Mouse (Mus musculus) thymus, postnatal 0 days (tissue): ENCODE measurements at regions not wholly inside any gene's neighbourhood (a gene's known extent, or its start where the extent isn't known, plus 50 kb on each side); places are given as distances from the start of the nearest gene placed in this dataset.
A peak's percentile ranks its signal among the peaks of the same experiment; 100 is the strongest.
"Not testable (repeated sequence)": the region's sequence is repeated elsewhere in the genome, so short reads cannot be mapped to it uniquely, and the experiment has no call there.

Experiments used
- DNase-seq: peaks from one replicate; pipeline ENCODE4 v3.0.0-alpha.2; 2015; ENCODE audit warnings: low spot score

GRCm38 (mm10) chr2:39420696-39421095, 194.4 kb upstream of the Ppp6c start:
- DNase-seq, result no peak

- DNase-seq, result no peak
Measured at GRCm38 (mm10) chr2:39400336-39400735, 174.1 kb upstream of the Ppp6c start.

GRCm38 (mm10) chr2:39399523-39399922, 173.3 kb upstream of the Ppp6c start:
- DNase-seq, result no peak

GRCm38 (mm10) chr2:39394643-39395042, 168.4 kb upstream of the Ppp6c start:
- no peak for DNase-seq

- DNase-seq, result no peak
Measured at GRCm38 (mm10) chr2:39377264-39377663, 151.0 kb upstream of the Ppp6c start.

- DNase-seq, result peak; percentile 92
Measured at GRCm38 (mm10) chr2:39373068-39373779, 147.0 kb upstream of the Ppp6c start.

- DNase-seq, result no peak
Measured at GRCm38 (mm10) chr2:39344207-39344606, 118.0 kb upstream of the Ppp6c start.

GRCm38 (mm10) chr2:39340406-39340805, 114.2 kb upstream of the Ppp6c start:
- DNase-seq, result no peak

- no peak for DNase-seq
Measured at GRCm38 (mm10) chr2:39338832-39339649, 112.8 kb upstream of the Ppp6c start.

- no peak for DNase-seq
Measured at GRCm38 (mm10) chr2:39337524-39337923, 111.3 kb upstream of the Ppp6c start.

- DNase-seq, result peak; percentile 73
Measured at GRCm38 (mm10) chr2:39325715-39326493, 99.7 kb upstream of the Ppp6c start.

GRCm38 (mm10) chr2:39325122-39325521, 98.9 kb upstream of the Ppp6c start:
- DNase-seq, result not testable (repeated sequence)

GRCm38 (mm10) chr2:39299798-39300382, 73.6 kb upstream of the Ppp6c start:
- DNase-seq, result no peak

GRCm38 (mm10) chr2:39299290-39299689, 73.0 kb upstream of the Ppp6c start:
- DNase-seq, result no peak

- DNase-seq, result no peak
Measured at GRCm38 (mm10) chr2:39295435-39295834, 69.2 kb upstream of the Ppp6c start.

GRCm38 (mm10) chr2:39278218-39278617, 52.0 kb upstream of the Ppp6c start:
- DNase-seq, result no peak
